Mouse (Mus musculus) lung, adult 2 months (tissue): ENCODE measurements around the gene Cox7a1. TPM values are rescaled to one million over a fixed set of nuclear protein-coding genes. Genes with fewer than 3 reads are reported as not detected.

Experiments
- DNase-seq: peaks from one replicate; pipeline ENCODE4 v3.0.0; 2022
- H3K4me1 ChIP-seq: fragments of 200-500 bp; 2 replicates; pipeline ENCODE4 v1.6.1; 2011; ENCODE audit warnings: low read length; ENCODE audit not compliant: control insufficient read depth, insufficient read depth
- H3K4me3 ChIP-seq: fragments of 200-500 bp; replicated peaks from 2 replicates; pipeline ENCODE3; 2011; ENCODE audit warnings: low read depth, mild to moderate bottlenecking, control low read depth, low read length; ENCODE audit errors: extremely low read depth
- CTCF ChIP-seq: fragments of 200-500 bp; IDR thresholded peaks from 2 replicates; pipeline ENCODE4 v1.5.1; 2011; ENCODE audit warnings: mild to moderate bottlenecking, low read length, control low read depth; ENCODE audit not compliant: insufficient read depth
- POLR2A ChIP-seq: fragments of 200-500 bp; IDR thresholded peaks from 2 replicates; pipeline ENCODE4 v1.6.1; 2011; ENCODE audit warnings: low read depth, mild to moderate bottlenecking, control low read depth, low read length, borderline replicate concordance; ENCODE audit errors: extremely low read depth
- WGBS: fragments of 180-500 bp; shearing (Covaris S2); methylation state at CpG from one replicate; pipeline ENCODE4 v1.1.7; 2018; 5-methylcytosine and 5-hydroxymethylcytosine counted together
- polyA plus RNA-seq: library from polyadenylated mRNA; depleted of rRNA; stranded (reverse); fragments of >200 nt; gene quantifications from 2 replicates; pipeline ENCODE4 v1.2.3, GENCODE M21; 2012

The Cox7a1 gene
- polyA plus RNA-seq, 1 experiment, result 42.3 TPM

- Histone ChIP-seq H3K4me3 (no peak overlapping the region), H3K4me1 (0 out of 2 replicates have a peak, but pooled peaks cover 3% of the 10 kb centered on the region)
- no peak for DNase-seq
- TF ChIP-seq CTCF (no peak), POLR2A (no peak)
- 67% methylated on average over 2 of the region's 2 CpGs for whole genome bisulfite sequencing
These were observed 33.3 kb downstream of the Cox7a1 start for GRCm38 (mm10) chr7:30217277-30217676.

GRCm38 (mm10) chr7:30219293-30220007 is 35.5 kb downstream of the Cox7a1 start:
- DNase-seq, result no peak
- WGBS, result 4% methylated on average over 16 of the region's 16 CpGs
- Histone ChIP-seq H3K4me3 (peak overlapping the region; percentile 58), H3K4me1 (0 out of 2 replicates have a peak, but pooled peaks cover 3% of the 10 kb centered on the region)
- 0 out of 2 replicates have a peak, but pooled peaks have one; percentile 5 for TF ChIP-seq POLR2A
- TF ChIP-seq CTCF, result no peak

- Histone ChIP-seq H3K4me1 (0 out of 2 replicates have a peak, but pooled peaks cover 3% of the 10 kb centered on the region), H3K4me3 (peak overlapping the region; percentile 58)
- no peak for DNase-seq
- 16% methylated on average over 11 of the region's 11 CpGs for WGBS
- no peak for TF ChIP-seq CTCF
- TF ChIP-seq POLR2A, result no peak
These were observed 36.0 kb downstream of the Cox7a1 start for GRCm38 (mm10) chr7:30220008-30220356.

GRCm38 (mm10) chr7:30221433-30221832 is 37.5 kb downstream of the Cox7a1 start:
- 65% methylated on average over 3 of the region's 3 CpGs for WGBS
- Histone ChIP-seq H3K4me3 (no peak overlapping the region), H3K4me1 (0 out of 2 replicates have a peak, but pooled peaks cover 3% of the 10 kb centered on the region)
- TF ChIP-seq POLR2A (no peak), CTCF (no peak)
- DNase-seq, result no peak

GRCm38 (mm10) chr7:30222205-30222604 is 38.3 kb downstream of the Cox7a1 start:
- no peak for DNase-seq
- TF ChIP-seq CTCF, result no peak
- TF ChIP-seq POLR2A, result no peak
- 92% methylated on average over 5 of the region's 5 CpGs for WGBS

GRCm38 (mm10) chr7:30224206-30224605 is 40.3 kb downstream of the Cox7a1 start:
- H3K4me3 ChIP-seq, result no peak overlapping the region
- TF ChIP-seq CTCF (no peak), POLR2A (no peak)
- 92% methylated on average over 12 of the region's 12 CpGs for WGBS
- H3K4me1 ChIP-seq, result no peaks in the 10 kb centered on the region
- DNase-seq, result no peak

More at GRCm38 (mm10) chr7:30222205-30222604, 38.3 kb downstream of the Cox7a1 start:
- Histone ChIP-seq H3K4me3 (no peak overlapping the region), H3K4me1 (no peaks in the 10 kb centered on the region)

GRCm38 (mm10) chr7:30231328-30231668 is 47.4 kb downstream of the Cox7a1 start:
- no peak for DNase-seq
- 0% methylated on average over 16 of the region's 16 CpGs for WGBS
- peaks cover 10% of the 10 kb centered on the region for H3K4me1 ChIP-seq
- peak overlapping the region; percentile 98 for H3K4me3 ChIP-seq
- TF ChIP-seq POLR2A (no peak), CTCF (no peak)

- TF ChIP-seq CTCF (no peak), POLR2A (peak; percentile 86; the same call in 1 of the 2 replicates)
- DNase-seq, result peak; percentile 96
- WGBS, result under 1% methylated on average over 67 of the region's 67 CpGs
- Histone ChIP-seq H3K4me1 (peaks cover 10% of the 10 kb centered on the region), H3K4me3 (peak within 1 kb of the TSS; percentile 98)
These were observed 47.9 kb downstream of the Cox7a1 start, which contains the start of the genes Polr2i and Tbcb for GRCm38 (mm10) chr7:30231669-30232454. Gene Polr2i, plus strand, starts transcription at chr7:30231948. Gene Tbcb, minus strand, starts transcription at chr7:30232272.

- TF ChIP-seq CTCF (peak; percentile 49), POLR2A (peak; percentile 14; the same call in 1 of the 2 replicates)
- DNase-seq, result peak; percentile 41
- Histone ChIP-seq H3K4me1 (peaks cover 10% of the 10 kb centered on the region), H3K4me3 (peak overlapping the region; percentile 96)
- WGBS, result 2% methylated on average over 24 of the region's 24 CpGs
These were observed 48.7 kb downstream of the Cox7a1 start for GRCm38 (mm10) chr7:30232631-30233148.

GRCm38 (mm10) chr7:30233387-30233786 is 49.4 kb downstream of the Cox7a1 start:
- DNase-seq, result no peak
- Histone ChIP-seq H3K4me1 (peaks cover 10% of the 10 kb centered on the region), H3K4me3 (no peak overlapping the region)
- WGBS, result 85% methylated on average over 20 of the region's 20 CpGs
- TF ChIP-seq CTCF (no peak), POLR2A (no peak)
